Mouse (Mus musculus) thymus, postnatal 4 days (tissue): Measurements from ENCODE around the gene Fam133b.
"Not testable (repeated sequence)": the region's sequence is repeated elsewhere in the genome, so short reads cannot be mapped to it uniquely, and the experiment has no call there.

ENCODE experiments used
- DNase-seq: peaks from one replicate; pipeline ENCODE4 v3.0.0; 2021

The Fam133b gene

DNA sequence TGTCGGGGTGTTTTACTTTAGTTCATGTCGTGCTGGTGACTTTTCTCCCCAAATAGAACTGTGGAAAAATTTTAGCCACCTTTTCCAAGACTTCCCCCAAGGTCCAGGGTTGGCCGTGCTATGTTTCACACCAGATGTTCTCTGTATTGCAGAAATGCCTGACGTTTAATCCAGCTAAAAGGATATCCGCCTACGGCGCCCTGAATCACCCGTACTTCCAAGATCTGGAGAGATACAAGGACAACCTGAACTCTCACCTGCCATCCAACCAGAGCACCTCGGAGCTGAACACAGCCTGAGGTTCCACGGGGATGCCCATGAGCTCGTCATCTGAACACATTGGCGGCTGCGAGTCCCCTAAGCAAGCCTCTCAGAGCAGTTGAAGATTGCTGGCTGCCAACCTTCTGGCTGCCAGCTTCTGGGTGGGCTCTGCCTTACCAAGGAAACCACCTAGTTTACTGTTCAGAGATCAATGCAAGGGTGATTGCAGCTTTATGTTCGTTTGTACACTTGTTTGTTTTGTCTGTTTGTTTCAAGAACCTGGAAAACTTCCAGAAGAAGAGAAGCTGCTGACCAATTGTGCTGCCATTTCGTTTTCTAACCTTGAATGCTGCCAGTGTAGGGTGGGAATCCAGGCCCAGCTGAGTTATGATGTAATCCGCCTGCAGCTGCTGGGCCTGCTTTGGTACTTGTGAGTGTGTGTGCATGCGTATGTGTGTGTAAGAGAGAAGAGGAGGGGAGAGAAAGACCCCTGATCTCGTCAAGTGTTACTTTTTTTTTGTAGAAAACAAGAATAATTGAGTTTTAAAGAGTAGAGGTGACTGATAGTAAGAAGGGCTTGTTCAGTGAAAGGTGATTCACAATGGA, 22.9 kb upstream of the Fam133b start:
- no peak for DNase-seq

DNA sequence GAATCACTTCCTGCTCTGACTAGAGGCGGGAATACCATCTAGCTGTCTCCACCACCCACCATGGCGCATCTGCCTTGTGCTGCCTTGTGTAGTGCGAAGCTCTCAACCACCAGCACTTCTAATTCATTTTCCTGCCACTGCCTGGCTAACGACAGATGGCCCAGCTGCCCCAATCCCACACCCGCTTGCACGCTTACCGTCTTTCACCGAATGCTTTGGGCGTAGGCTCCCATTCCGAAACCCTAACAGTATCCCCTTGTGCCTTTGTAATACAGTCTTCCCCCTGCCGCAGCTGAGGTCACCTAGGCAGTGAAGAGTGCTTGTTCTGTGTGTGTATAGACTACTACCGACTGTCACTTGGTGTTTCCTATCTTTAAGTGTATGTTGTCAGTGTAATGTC, 21.9 kb upstream of the Fam133b start:
- no peak for DNase-seq

DNA sequence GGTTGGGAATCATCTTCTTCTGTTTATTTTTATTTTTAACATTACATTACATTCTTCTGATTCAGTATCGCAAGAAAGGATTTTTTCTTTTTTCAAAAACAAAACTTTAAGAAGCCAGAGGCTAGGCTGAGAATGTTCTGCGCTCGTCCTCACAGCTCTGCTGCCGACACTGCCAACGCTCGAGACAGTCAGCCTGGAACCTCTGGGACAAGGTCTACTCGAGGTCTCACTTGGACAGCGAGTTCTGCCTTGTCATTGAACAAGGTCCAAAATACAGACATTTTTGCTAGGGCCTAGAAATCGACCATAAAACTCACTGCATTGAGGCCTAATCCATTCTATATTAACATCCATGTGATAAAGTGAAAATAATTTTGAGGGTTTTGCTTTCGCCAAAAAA, 20.8 kb upstream of the Fam133b start:
- DNase-seq = no peak

DNA sequence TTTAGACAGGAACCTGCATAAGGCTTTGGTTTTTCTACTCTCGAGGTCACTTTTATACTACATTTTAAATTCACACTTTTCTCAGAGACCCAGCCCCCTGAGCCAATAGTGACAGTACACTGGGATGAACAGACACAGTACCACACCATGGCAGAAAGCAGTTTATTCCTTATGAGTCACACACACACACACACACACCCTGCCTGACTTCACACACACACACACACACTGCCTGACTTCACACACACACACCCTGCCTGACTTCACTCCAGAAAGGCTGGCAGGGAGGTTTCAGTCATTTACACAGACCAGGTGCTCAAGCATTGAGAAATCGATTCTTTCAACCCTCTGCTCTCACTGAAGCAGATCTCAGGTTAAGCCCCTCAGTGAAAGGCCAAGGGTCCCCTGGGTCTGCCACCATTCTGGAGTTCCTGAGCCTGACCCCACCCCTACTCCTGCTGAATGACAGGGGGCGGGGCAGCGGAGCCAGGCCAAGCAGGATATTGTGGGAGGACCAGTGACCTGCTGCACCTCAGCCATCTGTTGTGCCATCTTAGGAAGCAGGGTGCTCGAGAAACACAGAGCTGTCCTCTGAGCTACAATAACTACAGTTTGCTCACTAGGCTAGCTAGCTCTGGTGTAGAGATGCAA, 16.5 kb upstream of the Fam133b start:
- DNase-seq = no peak

DNA sequence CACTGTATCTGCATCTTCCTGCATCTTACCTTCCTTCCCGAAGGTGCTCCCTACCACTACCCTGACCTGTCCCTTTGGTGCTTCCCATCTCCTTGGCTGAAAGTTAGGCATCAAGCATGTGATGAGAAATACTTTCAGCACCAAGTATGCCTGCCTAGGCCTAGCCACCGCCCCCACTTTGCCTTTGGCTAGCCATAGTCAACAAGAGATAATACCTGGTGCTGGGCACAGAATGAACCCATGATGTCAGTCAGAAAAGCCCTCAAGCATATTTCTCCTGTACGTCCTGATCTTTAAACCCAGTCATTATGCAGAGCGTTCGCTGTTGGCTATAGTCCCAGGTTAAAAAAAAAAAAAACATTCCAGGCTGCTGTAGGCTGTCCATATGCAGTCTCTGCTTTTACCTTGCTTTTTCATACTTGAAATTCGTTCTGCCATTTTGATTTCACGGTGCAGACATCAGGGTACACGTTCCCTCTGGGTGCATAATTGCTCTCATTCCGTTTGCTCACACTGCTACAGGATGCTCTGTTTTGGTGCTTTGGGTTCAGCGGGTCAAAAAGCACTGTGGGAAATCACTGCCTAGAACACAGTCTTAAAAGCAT, 13.9 kb upstream of the Fam133b start:
- DNase-seq = no peak

DNA sequence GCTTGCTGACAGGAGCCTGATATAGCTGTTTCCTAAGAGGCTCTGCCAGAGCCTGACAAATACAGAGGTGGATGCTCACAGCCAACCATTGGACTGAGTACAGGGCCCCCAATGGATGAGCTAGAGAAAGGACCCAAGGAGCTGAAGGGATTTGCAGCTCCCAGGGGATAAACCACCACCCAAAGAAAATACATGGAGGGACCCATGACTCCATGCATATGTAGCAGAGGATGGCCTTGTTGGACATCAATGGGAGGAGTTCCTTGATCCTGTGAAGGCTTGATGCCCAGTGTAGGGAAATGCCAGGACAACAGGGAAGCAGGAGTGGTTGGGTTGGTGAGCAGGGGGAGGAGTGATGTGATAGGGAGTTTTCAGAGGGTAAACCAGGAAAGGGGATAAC, 11.6 kb upstream of the Fam133b start:
- not testable (repeated sequence) for DNase-seq

DNA sequence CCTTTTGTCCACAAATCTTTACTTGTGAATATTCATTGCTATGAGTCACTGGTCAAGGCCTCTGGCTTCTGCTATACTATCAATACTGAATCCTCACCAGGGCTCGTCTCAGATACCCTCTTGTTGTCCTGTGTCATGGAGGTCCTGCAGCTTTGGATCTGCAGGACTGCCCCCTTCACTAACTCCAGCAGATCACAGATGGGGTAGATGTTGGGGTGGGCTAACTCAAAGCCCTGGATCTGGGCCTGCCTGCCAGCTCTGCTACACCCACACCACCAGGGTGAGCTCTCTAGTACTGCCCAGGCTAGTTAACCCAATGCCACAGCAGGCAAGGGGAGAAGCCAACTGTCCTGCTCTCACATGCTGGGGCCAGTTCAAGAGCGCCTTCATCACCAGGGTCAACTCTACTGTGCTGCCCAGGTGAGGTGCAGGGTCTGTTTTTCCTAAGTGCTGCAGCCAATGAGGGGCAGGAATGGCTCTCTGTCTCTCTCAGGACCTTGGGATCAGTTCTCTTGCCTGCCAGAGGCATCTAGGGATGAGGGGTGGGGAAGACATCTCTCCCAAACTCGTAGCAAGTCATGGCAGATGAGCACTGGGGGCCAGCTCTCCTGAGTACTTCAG, 6.9 kb upstream of the Fam133b start:
- no peak for DNase-seq

DNA sequence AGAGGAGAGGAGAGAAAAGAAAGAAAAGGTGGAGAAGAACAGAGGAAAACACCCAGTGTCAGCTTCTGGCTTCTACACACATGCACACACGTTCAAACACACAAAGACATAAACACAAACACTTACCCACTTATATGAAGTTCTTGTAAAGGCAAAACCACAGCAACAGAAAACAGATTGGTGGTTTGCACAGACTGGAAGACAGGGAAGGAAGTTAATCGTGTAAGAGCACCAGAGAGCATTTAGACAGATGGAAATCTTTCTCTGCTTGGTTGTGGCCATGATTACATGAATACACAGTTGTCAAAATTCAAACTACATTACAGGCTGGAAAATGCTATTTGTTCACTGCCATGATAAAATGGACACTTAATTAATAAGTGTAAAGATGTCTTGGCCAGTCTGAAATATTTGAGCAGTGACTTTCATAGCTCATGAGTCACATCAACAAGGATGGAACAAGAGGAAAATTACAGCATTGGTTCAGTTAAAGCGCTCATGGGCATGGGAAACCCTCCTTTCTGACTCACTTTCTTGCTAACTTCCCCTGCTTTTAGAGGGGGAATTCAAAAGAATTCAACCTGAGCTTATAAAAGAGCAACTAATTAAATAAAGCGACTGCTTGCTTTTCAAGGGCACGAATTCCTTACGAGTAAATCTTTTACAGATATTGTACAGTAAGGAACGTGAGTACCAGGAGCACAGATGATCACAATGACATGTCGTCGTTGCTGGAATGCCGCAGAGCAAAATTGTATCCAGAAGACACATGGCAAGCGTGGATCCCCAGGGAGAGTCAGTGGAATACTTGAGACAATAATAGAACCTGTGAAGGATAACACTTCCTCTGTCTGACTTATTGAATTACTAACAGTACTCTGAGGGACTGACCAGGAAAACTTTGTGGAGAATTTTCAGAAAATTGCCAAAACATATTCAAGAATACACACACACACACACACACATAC, 4.8 kb upstream of the Fam133b start:
- DNase-seq = no peak

DNA sequence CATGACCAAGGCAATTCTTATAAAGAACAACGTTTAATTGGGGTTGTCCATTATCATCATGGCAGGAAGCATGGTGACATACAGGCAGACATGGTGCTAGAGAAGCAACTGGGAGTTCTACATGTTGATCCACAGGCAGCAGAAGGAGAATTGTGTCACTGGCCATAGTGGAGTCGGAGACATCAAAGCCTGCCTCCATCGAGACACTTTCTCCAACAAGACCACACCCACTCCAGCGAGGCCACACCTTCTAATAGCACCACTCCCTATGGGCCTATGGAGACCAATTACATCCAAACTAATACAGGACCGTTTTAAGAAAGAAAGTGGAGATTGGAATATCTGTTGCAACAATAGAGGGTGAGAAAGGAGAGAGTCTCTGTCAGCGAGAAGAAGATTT, 1.8 kb upstream of the Fam133b start:
- no peak for DNase-seq

DNA sequence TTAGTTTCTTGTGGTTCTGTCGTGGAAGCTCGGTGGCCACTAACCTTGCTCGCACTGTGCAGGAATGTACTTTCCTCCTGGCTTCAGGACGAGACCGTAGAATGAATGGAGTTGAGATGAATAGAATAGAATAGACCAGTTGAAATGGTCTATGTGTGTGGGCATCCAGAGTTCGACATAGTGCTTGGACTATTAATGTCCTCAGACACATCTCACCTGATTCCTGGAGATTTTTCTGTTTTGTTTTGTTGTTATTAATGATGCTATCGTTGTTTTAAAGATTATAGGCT, 792 bp downstream of the Fam133b start:
- no peak for DNase-seq

DNA sequence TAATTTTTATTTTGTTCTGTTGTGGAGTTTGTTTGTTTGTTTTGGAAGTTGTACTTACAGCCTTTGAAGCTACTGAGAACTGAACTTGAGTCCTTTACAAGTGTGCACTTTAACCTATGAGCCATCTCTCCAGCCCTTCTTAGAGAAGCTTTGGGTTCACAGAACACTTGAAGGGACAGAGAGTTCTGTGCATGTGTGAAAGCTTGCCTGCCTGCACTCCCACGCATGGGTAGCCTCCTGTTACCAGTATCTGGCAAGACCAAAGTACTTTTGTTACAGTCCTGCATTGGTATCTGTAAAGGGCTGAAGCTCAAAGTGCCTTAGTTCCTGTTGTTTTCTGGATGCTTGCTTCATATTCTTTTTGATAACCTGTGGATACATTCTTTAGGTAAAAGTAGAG, 2.6 kb downstream of the Fam133b start:
- DNase-seq = no peak

DNA sequence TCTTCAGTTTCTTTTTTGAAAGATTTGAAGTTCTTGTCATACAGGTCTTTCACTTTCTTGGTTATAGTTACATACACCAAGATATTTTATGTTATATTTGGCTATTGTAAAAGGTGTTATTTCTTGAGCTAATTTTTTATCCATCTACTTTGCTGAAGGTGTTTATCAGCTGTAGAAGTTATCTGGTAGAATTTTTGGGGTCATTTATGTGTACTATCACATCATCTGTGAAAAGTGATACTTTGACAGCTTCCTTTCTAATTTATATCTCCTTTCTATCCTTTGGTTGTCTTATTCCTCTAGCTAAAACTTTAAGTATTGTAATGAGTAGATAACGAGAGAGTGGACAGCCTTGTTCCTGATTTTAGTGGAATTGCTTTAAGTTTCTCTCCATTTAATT, 7.8 kb downstream of the Fam133b start:
- no peak for DNase-seq

DNA sequence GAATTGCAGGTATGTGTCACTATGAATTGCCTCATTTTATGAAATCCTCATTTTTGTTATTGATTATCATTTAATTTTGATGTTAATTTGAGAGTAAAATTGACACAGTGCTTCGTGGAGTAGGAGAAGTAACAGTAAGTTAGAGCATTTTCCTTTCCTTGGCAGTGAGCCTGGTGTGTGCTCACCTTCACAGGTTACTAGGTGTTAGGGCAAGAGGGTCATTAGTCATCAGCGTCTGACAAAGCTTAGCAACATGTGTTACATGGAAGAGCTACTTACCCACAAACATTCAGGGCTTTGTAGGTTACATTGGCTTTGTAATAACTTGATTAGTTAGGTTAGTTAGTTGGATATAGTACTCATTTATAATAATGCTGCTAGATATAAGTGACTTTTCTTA, 10.6 kb downstream of the Fam133b start:
- DNase-seq = no peak

DNA sequence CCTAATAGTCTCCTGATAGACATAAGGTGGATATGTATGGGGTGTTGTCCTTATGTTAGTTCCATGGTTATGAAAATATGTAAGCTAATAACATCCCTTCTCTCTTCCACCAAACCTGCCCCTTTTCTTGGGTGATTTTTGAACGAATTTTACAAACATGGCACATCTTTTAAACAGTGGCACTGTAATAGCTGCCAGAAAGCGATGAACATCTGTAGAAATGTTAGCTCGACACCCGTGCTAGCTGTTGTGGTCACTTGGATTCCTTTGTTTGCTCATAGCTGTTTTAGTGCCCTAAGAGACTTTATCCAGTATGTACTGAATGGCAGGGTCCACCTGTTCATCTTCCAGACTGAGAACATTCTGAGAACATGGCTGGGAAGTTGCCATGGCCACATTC, 27.6 kb downstream of the Fam133b start, which contains the start of gene 1700109H08Rik:
Gene 1700109H08Rik (plus strand): TSS at position 301 of the 400 bp plus-strand sequence.
- no peak for DNase-seq

DNA sequence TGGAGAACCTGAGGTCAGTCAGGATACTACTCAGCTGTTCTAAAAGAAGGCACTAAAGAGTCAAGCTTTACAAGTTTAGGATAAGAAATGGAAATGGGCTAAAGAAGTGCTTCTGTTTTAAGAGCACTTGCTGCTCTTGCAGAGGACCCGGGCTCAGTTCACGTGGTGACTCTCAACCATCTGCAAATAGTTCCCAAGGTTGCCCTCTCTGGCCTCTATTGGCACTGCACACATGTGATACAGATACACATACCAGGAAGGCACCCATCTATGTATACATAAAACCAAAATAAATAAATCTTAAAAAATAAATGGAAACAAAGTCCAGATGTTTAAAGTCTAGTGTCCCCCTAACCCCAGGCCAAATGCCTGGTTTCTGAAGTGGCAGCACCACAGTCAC, 31.2 kb downstream of the Fam133b start:
- no peak for DNase-seq

DNA sequence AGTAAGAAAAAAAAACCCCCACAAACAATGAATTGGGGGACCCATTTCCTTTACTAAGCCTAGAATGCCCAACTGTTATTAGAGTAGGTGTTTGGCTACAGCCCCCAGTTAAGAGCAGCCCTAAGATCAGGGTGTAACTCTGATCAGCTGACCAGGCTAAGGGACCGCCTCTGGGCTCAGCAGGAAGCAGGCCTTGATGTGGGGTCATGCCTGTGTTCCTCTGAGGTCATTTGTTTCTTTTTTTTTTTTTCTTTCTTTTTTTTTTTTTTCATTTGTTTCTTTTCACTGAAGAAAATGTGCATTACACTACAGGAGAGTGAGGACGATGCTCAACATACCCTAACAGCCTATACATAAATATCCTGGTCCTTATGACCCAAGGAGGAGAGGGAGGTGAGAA, 34.3 kb downstream of the Fam133b start:
- DNase-seq = no peak

DNA sequence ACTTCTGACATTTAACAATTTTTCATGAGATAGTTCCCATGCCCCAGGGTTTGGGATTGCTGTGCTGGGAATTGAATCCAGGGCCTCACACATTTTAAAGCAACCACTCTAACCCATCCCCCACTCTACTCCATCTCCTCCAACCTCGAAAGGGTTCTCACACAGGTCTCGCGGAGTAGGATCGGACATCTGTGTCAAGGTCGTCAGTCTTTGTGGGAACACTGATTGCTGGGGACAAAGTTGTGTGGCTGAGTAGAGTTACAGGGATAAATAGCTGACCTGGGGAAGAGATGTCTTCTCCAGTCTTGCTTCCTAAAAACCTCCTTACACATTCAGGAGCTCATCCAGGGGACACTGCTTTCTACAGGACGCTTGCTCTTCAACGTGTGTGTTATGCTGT, 35.4 kb downstream of the Fam133b start:
- DNase-seq = no peak

DNA sequence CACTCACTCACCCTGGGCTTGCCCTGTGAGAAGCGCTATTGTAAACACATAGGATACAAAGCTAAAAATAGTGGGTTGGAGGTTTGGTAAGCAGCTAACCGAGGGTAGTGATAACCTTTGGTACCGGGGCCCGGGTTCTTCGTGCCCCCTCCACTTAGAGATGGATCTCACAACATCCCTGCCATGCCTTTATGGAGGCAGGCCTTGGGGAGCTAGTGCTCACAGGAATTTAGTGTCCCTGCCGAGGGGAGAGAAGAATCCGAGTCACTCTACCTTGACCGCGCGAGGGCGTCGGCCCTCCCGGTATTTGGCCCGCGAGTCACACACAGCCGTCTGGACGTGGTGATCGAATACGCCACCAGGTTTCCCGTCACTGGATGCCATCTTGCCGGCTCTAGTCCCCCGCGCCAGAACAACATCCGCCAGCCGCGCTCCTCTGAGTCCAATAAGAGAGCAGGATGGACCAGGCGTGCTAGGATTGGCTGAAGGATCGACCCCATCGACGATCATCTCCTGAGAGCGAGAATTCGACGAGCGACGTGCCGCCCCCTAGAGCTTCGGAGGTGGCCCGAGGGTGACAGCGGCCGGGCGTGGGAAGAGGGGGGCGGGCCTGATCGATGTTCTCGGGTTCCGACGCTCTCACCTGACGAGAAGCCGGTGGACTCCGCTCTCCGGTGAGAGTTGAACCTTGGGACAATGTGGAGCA, 52.2 kb downstream of the Fam133b start, which contains the start of gene Pex1:
Gene Pex1 (plus strand): TSS at position 374 of the 706 bp plus-strand sequence.
- DNase-seq = peak; percentile 94

DNA sequence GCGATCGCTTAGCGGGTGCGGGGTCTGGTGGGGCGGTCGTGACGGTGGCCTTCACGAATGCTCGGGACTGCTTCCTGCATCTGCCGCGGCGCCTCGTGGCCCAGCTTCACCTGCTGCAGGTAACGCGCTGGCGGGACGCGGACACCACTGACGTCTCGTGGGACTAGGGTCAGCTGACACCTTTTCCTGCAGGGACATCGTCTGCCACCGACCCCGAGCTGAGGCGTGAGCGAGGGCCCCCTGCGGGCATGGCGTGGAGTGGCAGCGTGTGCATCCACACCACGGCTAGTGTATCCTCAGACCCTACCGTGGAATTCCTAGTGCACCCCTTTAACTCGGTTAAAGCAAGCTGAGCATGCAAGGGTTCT, 52.8 kb downstream of the Fam133b start, which contains the start of gene Rbm48:
Gene Rbm48 (minus strand): TSS at position 187 of the 368 bp plus-strand sequence.
- peak; percentile 85 for DNase-seq

DNA sequence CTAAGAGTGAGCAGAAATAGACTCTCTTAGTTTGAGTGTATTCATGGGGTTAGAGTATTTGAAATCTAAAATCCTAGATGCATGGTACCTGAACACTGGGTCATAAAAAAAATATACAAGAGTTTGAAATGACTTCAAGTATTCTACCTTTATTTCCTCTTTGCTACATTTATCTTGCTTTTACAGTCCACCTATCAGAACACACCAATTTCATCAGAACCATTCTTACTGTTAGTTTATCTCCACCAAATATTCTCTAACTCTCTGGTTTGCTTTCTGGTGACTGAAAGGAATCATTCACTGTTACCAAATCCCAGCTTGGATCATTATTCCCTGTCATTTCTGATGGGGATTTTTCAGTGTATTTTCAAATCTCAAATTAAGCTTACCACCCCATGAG, 53.5 kb downstream of the Fam133b start:
- no peak for DNase-seq

DNA sequence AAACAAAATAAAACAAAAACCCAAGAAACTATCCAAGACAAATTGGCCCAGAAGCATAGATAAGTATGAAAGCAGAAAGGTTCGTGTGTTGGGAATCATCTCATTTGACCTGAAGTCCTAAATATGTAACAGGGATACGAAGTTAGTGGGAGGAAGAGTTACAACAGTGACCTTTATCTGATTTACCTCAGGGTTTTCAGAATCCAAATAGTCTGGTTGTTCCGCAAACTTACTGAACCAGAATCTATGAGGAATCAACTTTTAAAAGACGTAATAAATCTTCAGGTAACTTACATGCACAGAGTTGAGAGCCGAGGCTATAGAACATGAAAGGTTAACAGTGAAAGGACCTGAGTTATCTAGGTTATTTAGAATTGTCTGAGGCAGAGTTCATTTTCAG, 55.1 kb downstream of the Fam133b start:
- DNase-seq = no peak

DNA sequence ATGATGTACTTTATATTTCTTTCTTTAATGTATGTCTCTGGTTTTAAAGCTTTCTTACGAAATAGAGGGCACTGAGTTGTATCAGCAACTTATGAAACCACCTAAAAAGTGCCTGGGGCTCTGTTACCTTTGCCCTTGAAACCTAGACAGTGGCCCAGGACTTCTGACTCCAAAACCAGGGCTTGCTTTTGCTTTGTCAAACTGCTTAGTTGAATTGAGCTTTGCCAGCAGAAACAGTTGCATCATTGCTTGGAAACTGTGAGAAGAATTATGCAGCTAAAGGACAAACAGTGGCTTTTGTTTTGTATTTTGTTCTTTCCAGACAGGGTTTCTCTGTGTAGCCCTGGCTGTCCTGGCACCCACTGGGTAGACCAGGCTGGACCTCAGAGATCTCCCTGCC, 56.7 kb downstream of the Fam133b start:
- DNase-seq = no peak
